Mouse (Mus musculus): ENCODE measurements around the gene Npas3. TPM values are rescaled to one million over a fixed set of nuclear protein-coding genes. Genes with fewer than 3 reads are reported as not detected.

Npas3 gene
- polyA plus RNA-seq, 1 experiment from 2014 or later = 9.2 TPM

DNA sequence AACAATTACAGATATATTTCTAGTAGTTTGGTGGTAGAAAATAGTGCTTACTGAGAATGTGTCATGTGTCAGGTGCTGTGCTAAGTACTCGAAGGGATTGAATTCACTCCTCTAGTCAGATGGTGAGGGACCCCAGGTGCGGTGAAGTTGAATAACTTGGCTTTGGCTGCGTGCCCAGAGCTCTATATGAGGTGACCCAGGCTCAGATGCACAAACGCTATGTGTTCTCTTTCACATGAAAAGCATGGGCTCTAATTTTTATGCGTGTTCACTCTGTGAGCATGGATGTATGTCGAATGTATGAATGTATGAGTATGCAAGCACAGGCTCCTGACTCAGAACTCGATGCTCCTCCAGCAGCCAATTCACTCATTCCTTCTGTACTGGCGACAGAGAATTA lies 199.0 kb downstream of the Npas3 start:
- Histone ChIP-seq H3K27ac (replicated peaks) (peak overlapping the region; percentile 61), H3K4me3 (no peak overlapping the region), H3K36me3 (0 out of 2 replicates have a peak, but pooled peaks cover 2% of the 10 kb centered on the region), H3K4me1 (peaks cover 41% of the 10 kb centered on the region), H3K9me3 (replicated peaks) (no peaks in the 10 kb centered on the region), H3K27me3 (ENCODE audit: low read depth, poor library complexity, severe bottlenecking) (no peaks in the 10 kb centered on the region)
- WGBS = 69% methylated on average over 8 of the region's 8 CpGs
- no peak for DNase-seq (ENCODE audit: low spot score)

DNA sequence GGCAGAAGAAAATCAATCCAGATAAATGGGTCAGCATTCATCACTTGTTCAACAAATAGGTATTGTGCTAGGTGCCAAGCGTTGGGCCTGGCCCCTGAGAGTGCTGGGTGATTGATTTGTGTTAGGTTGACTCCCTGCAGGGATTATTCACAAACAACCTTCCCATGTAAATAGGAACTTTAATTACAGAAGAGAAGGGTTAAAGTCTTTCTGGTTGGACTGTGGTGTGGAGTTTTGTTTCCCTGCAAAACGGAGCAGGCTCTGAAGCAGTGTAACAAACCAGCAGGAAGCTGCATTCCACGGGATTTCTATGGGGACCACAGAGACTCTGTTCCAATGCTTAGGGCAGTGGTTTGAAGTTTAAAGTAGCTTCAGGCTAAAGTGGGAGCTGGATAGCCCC lies 199.6 kb downstream of the Npas3 start:
- 0 out of 2 replicates have a peak, but pooled peaks cover 2% of the 10 kb centered on the region for H3K36me3 ChIP-seq
- H3K9me3 ChIP-seq (replicated peaks) = no peaks in the 10 kb centered on the region
- H3K4me1 ChIP-seq = peaks cover 41% of the 10 kb centered on the region
- no peaks in the 10 kb centered on the region for H3K27me3 ChIP-seq (ENCODE audit: low read depth, poor library complexity, severe bottlenecking)
- peak; percentile 43 for DNase-seq (ENCODE audit: low spot score)
- WGBS = 4% methylated on average over 3 of the region's 3 CpGs
- no peak overlapping the region for H3K4me3 ChIP-seq
- H3K27ac ChIP-seq (replicated peaks) = peak overlapping the region; percentile 61

DNA sequence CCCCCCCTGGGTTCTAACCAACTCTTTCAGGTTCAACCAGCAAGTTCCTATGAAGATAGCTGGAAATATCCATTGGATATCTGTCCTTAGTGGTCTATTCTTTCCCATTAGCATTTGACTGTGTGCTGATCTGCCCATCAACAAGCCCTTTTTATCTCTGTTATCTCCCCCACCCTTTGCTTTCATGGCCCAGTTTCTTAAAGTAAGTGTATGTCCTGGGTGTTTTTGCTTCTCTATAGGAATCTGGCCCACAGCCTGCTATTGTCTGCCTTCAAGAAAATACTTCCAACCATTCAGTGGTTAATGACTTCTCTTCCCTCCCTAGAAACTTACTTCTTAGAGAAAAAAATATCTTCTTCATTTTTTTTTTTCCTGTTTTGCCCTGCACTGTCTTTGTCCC lies 219.1 kb downstream of the Npas3 start:
- Histone ChIP-seq H3K4me1 (no peaks in the 10 kb centered on the region), H3K4me3 (no peak overlapping the region), H3K9me3 (replicated peaks) (no peaks in the 10 kb centered on the region), H3K27ac (replicated peaks) (no peak overlapping the region), H3K36me3 (no peaks in the 10 kb centered on the region), H3K27me3 (ENCODE audit: low read depth, poor library complexity, severe bottlenecking) (no peaks in the 10 kb centered on the region)
- no peak for DNase-seq (ENCODE audit: low spot score)

DNA sequence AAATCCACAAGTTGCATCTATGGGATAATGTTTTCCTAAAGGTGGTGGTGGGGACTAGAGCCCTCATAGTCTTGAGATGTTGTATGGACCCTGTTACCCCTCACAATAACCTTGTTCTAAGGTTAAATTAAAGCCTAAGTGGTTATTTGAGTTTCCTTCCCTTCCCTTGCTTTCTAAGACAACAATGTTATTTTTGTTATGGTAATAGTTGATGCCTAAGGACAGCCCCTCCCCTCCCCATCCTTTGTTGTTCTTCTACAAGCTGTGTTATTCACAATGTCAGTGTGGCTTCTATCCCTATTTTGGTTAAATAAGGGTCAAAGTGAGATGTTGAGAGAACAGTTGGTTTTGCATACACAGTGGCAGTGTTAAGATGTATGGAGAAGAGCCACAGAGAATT lies 226.0 kb downstream of the Npas3 start:
- DNase-seq (ENCODE audit: low spot score) = no peak
- Histone ChIP-seq H3K36me3 (no peaks in the 10 kb centered on the region), H3K9me3 (replicated peaks) (no peaks in the 10 kb centered on the region), H3K4me3 (no peak overlapping the region), H3K27ac (replicated peaks) (no peak overlapping the region), H3K4me1 (peaks cover 22% of the 10 kb centered on the region), H3K27me3 (ENCODE audit: low read depth, poor library complexity, severe bottlenecking) (no peaks in the 10 kb centered on the region)

DNA sequence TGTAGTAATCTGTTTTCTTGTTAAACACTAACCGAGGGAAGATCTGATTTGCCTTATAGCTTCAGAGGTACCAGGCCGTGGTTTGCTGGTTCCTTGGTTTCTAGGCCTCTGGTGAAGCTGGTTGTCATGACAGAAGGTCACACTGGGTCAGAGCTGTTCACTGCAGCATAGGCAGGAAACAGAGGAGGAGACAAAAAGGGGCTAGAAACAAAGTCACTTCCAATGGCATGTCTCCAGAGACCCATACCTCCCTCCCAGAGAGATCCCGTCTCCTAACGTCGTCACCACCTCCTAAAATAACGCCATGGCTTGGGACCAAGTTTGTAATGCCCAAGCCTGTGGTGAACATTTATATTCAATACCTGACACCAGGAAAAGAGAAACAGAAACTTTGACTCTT lies 236.4 kb downstream of the Npas3 start:
- WGBS = 84% methylated on average over 6 of the region's 6 CpGs
- Histone ChIP-seq H3K27ac (replicated peaks) (no peak overlapping the region), H3K36me3 (no peaks in the 10 kb centered on the region), H3K9me3 (replicated peaks) (no peaks in the 10 kb centered on the region), H3K27me3 (ENCODE audit: low read depth, poor library complexity, severe bottlenecking) (no peaks in the 10 kb centered on the region), H3K4me3 (no peak overlapping the region), H3K4me1 (0 out of 2 replicates have a peak, but pooled peaks cover 4% of the 10 kb centered on the region)
- no peak for DNase-seq (ENCODE audit: low spot score)

DNA sequence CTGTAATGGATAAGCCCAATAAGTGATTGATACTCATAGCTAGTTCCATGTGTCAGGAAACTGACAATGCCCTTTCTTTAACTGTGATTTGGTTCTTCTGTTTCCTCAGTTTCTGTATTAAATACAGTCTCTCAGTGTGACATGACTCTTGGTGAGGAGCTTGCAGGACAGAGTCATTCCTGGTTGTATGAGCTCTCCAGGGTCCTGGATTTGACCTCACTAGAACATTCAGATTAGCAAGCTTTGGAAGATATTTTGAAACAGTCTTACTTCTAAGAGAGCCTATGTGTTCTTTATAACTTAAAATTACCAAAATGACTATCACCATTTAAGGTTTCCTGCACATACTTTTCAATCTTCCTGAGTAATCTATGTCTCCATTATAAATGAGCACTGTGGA lies 247.9 kb downstream of the Npas3 start:
- Histone ChIP-seq H3K36me3 (peaks cover 6% of the 10 kb centered on the region), H3K27me3 (ENCODE audit: low read depth, poor library complexity, severe bottlenecking) (no peaks in the 10 kb centered on the region), H3K4me3 (no peak overlapping the region), H3K4me1 (peaks cover 18% of the 10 kb centered on the region), H3K27ac (replicated peaks) (no peak overlapping the region), H3K9me3 (replicated peaks) (no peaks in the 10 kb centered on the region)
- no peak for DNase-seq (ENCODE audit: low spot score)

DNA sequence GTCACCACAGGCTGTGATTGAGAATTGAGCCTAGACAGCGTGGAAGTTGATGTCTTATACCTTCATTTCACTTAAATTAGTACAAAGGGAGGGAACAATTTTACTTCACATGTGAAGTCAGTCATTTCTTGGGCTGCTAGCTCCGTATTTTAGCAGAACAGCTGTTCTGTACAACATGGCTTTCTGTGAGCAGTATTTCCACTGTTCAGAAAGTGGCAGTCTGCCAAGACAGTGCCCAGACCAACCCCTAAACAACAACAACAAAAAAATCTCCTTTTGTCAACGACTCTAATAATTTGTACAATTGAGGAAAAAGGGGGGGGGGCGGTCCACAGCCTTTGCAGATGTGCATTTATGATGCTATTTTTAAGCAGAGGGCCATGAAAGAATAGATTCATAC lies 266.4 kb downstream of the Npas3 start:
- H3K4me3 ChIP-seq = no peak overlapping the region
- 86% methylated on average over 4 of the region's 4 CpGs for WGBS
- no peaks in the 10 kb centered on the region for H3K36me3 ChIP-seq
- no peaks in the 10 kb centered on the region for H3K4me1 ChIP-seq
- DNase-seq (ENCODE audit: low spot score) = no peak
- no peak overlapping the region for H3K27ac ChIP-seq (replicated peaks)
- H3K9me3 ChIP-seq (replicated peaks) = no peaks in the 10 kb centered on the region; the same call in 1 of the 2 replicates
- H3K27me3 ChIP-seq (ENCODE audit: low read depth, poor library complexity, severe bottlenecking) = no peaks in the 10 kb centered on the region

DNA sequence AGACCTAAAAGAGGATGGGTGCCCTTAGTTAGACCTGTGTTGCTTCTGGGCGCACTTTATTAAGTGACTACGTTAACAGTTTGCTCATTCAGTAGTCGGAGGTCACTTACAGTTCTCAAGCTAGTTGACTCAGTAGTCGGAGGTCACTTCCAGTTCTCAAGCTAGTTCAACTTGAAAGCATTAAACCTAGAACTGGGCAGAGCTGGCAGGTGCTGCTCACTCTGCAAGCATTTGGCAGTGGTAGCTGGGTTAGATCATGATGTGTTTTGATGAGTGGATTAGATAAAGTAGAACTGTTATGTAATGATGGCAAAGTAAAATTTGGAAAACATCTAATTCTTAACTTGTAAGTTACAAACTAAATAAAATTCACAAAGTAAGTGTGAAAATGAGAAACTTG lies 271.1 kb downstream of the Npas3 start:
- H3K4me3 ChIP-seq = no peak overlapping the region
- no peaks in the 10 kb centered on the region for H3K9me3 ChIP-seq (replicated peaks)
- no peaks in the 10 kb centered on the region for H3K36me3 ChIP-seq
- DNase-seq (ENCODE audit: low spot score) = no peak
- H3K27me3 ChIP-seq (ENCODE audit: low read depth, poor library complexity, severe bottlenecking) = no peaks in the 10 kb centered on the region
- WGBS = 90% methylated on average over 4 of the region's 4 CpGs
- H3K27ac ChIP-seq (replicated peaks) = no peak overlapping the region
- H3K4me1 ChIP-seq = no peaks in the 10 kb centered on the region

DNA sequence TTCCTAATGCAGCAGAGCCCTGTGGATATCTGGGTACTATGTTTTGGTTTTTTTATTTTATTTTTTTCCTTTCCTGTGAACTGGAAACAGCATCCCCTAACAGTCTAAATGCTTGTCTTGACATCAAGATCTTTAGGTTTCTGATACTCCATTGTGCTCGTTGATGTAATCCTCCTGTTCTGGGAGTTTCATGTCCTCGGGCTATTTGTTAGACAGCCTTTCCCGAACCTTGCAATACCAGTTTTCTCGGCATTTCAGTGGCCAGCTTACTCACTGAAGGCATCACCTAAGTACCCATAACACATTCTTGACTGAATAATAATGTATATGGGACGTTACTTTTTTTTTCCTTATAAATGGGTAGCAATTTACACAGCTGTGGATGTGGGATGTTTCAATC lies 274.2 kb downstream of the Npas3 start:
- Histone ChIP-seq H3K9me3 (replicated peaks) (no peaks in the 10 kb centered on the region), H3K4me1 (peaks cover 5% of the 10 kb centered on the region; the same call in 1 of the 2 replicates), H3K27me3 (ENCODE audit: low read depth, poor library complexity, severe bottlenecking) (no peaks in the 10 kb centered on the region), H3K36me3 (no peaks in the 10 kb centered on the region), H3K4me3 (no peak overlapping the region), H3K27ac (replicated peaks) (no peak overlapping the region)
- no peak for DNase-seq (ENCODE audit: low spot score)
- WGBS = 84% methylated on average over 5 of the region's 5 CpGs

DNA sequence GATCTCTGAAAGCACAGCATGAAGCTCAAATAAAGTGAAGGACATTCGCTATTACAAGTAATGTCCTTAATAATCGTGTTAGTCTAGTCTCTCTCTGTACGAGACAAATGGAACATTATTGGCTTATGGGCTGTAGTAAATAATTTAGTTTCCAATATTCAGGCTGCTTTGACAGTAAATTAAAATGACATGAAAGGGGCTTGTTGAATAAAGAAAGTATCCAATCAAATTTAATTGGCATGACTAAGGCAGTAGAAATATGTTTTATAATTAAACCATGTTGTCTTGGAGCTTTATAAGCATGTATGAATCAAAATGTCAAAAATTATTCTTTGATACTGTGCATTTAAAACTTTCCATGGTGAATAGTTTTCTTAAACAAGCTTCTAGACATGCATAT lies 278.6 kb downstream of the Npas3 start:
- peaks cover 5% of the 10 kb centered on the region; the same call in 1 of the 2 replicates for H3K4me1 ChIP-seq

DNA sequence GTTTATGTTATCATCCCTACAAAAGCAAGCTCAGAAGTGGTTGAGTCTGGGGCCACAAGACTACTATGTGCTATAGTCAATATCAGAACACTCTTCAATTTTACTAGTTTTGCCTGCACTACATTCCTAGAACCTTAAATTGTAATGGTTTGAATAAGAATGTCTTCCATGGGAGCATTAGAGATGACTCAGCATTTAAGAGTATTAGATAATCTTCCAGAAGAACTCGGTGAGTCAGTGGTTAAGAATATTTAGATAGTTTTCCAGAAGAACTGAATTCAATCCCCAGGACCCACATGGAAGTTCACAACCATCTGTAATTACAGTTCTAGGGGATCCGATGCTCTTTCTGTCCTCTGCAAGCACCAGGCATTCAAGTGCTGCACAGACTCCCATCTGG lies 280.9 kb downstream of the Npas3 start:
- Histone ChIP-seq H3K27me3 (ENCODE audit: low read depth, poor library complexity, severe bottlenecking) (no peaks in the 10 kb centered on the region), H3K36me3 (peaks cover 7% of the 10 kb centered on the region; the same call in 1 of the 2 replicates)
- 96% methylated on average over 2 of the region's 2 CpGs for WGBS

More for the DNA sequence above, 278.6 kb downstream of the Npas3 start:
- no peak for DNase-seq (ENCODE audit: low spot score)
- peaks cover 7% of the 10 kb centered on the region; the same call in 1 of the 2 replicates for H3K36me3 ChIP-seq
- H3K4me3 ChIP-seq = no peak overlapping the region
- no peaks in the 10 kb centered on the region for H3K9me3 ChIP-seq (replicated peaks)
- WGBS = 93% methylated on average over 3 of the region's 3 CpGs
- no peak overlapping the region for H3K27ac ChIP-seq (replicated peaks)
- H3K27me3 ChIP-seq (ENCODE audit: low read depth, poor library complexity, severe bottlenecking) = no peaks in the 10 kb centered on the region

DNA sequence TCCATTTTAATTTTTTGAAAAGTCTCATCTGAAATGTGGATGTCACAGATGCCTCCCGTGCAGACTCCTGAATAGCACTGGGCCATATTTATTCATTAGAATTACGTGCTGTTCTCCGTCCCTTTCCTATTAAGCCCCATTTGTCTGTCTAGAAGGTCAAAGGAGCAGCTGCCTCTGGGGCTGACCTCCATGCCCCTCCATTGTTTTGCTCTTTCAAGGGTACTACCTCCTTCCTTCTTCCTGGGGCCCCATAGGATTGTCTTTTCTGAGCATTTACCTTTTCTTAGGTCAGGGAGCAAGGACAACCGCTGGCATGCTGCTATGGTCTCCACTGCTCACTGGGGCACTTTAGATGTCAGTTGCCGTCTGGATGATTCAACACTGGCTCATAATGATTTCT lies 288.3 kb downstream of the Npas3 start:
- WGBS = 17% methylated on average over 5 of the region's 5 CpGs

More for the DNA sequence above, 280.9 kb downstream of the Npas3 start:
- H3K27ac ChIP-seq (replicated peaks) = no peak overlapping the region
- peaks cover 5% of the 10 kb centered on the region; the same call in 1 of the 2 replicates for H3K4me1 ChIP-seq
- no peak overlapping the region for H3K4me3 ChIP-seq
- no peaks in the 10 kb centered on the region for H3K9me3 ChIP-seq (replicated peaks)
- no peak for DNase-seq (ENCODE audit: low spot score)

DNA sequence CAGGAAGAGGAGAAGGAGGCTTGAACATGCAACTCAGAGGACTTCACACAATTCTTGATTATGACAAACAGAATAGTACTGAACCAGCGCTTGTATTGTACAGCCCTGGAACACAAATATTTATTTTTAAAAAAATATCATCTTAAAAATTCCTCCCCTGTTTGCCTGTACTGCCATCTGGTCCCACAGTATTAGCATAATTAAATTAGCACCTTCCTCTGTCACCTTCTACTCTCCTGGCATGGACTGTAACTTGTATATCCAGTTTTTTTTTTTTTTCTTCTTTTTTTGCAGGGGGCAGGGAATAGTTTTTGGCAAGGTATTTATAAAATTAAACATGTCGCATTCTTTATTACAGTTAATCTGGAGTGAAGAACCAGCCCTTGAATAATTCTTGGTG lies 307.9 kb downstream of the Npas3 start:
- no peaks in the 10 kb centered on the region for H3K9me3 ChIP-seq (replicated peaks)
- H3K27ac ChIP-seq (replicated peaks) = no peak overlapping the region
- H3K36me3 ChIP-seq = no peaks in the 10 kb centered on the region
- no peak for DNase-seq (ENCODE audit: low spot score)
- no peaks in the 10 kb centered on the region for H3K27me3 ChIP-seq (ENCODE audit: low read depth, poor library complexity, severe bottlenecking)
- WGBS = 92% methylated on average over 2 of the region's 2 CpGs
- H3K4me3 ChIP-seq = no peak overlapping the region
- H3K4me1 ChIP-seq = no peaks in the 10 kb centered on the region

More for the DNA sequence above, 288.3 kb downstream of the Npas3 start:
- H3K27ac ChIP-seq (replicated peaks) = peak overlapping the region; percentile 57; the same call in 1 of the 2 replicates
- H3K4me1 ChIP-seq = peaks cover 24% of the 10 kb centered on the region
- DNase-seq (ENCODE audit: low spot score) = peak; percentile 38
- H3K27me3 ChIP-seq (ENCODE audit: low read depth, poor library complexity, severe bottlenecking) = no peaks in the 10 kb centered on the region
- H3K36me3 ChIP-seq = no peaks in the 10 kb centered on the region
- no peak overlapping the region for H3K4me3 ChIP-seq
- no peaks in the 10 kb centered on the region for H3K9me3 ChIP-seq (replicated peaks)

DNA sequence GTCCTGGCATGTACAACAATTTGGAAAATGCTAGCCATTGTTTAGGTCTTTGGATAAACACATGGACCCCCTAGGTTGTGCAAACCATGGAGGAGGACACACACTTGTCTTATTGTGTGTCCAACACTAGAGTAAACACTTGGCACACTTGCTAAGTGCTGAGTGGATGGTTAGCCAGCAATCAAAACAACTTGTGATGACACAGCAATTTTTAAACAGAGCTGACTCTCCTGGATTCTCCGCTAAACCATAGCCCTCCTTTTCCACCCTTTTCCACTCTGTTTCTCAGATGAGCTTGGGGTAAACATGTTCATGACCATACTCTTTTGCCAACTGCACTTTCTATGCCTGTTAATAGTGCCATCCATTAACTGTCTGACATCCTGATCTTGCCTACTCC lies 309.8 kb downstream of the Npas3 start:
- 98% methylated on average over 1 of the region's 1 CpGs for WGBS

More for the DNA sequence above, 309.8 kb downstream of the Npas3 start:
- Histone ChIP-seq H3K36me3 (no peaks in the 10 kb centered on the region), H3K9me3 (replicated peaks) (no peaks in the 10 kb centered on the region), H3K4me3 (no peak overlapping the region), H3K27me3 (ENCODE audit: low read depth, poor library complexity, severe bottlenecking) (no peaks in the 10 kb centered on the region), H3K4me1 (no peaks in the 10 kb centered on the region), H3K27ac (replicated peaks) (no peak overlapping the region)
- no peak for DNase-seq (ENCODE audit: low spot score)

Data from midbrain, embryonic 10.5 days (tissue).